Mouse (Mus musculus) left cerebral cortex, postnatal 10 days (tissue): ENCODE results near the gene Sema4a. TPM values are rescaled to one million over a fixed set of nuclear protein-coding genes. Genes with fewer than 3 reads are reported as not detected.

Experiments used
- DNase-seq, 2 experiments: peaks; one replicate each; pipeline ENCODE4 v3.0.0; 2021 to 2022; ENCODE audit warnings: low spot score in 2 of 2, mixed read lengths in 1 of 2; ENCODE audit errors: extremely low spot score in 1 of 2
- intact Hi-C: fragments of 180-260 bp; cut with DNase I; formaldehyde crosslinking; loops from one replicate; pipeline ENCODE4 v1.15.1; 2025
- total RNA-seq, 2 experiments: library from RNA; stranded (reverse); gene quantifications; 2 replicates each; pipeline ENCODE4 v1.2.3; 2021

Sema4a gene
- total RNA-seq, 2 experiments from 2014 or later: 46.5 to 52.6 TPM

DNA sequence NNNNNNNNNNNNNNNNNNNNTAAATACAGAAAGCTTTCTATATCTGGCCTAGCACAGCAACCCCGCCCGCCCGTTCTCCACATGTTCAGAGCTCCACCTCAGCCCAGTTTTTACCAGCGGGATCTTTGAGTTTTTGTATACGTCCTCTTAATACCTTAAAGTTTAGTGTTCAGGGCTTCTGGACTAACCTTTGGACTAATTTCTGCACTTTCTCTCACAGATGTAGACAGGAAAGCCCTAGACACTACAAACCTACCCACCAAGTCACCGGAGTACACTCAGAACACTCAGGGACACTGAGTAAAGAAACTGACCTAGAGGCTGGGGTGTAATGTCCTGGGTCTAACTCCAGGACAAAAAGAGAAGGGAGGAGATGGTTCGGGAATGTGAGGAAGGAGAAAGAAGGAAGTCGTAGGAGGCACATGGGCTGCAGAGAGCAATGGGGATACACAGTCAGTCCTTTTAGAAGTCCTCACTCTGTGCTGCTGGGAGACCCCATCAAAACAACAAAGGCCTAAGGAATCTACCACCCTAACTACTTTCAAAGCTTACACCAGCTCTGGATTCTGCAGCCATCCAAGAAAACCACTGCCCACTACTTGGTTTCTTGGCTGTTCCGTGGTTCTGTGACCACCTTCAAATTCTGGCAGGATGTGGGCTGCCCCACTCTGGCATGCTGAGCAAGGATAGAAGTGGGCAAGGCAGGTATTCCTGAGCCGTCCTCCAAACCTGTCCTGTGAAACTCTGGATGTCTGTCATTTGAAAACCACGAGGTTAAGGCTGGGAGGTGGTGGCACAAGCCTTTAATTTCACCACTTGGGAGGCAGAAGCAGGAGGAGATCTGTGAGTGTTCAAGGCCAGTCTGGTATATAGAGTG lies 33.0 kb upstream of the Sema4a start:
- DNase-seq: no peak
- intact Hi-C loops: no loop called here

DNA sequence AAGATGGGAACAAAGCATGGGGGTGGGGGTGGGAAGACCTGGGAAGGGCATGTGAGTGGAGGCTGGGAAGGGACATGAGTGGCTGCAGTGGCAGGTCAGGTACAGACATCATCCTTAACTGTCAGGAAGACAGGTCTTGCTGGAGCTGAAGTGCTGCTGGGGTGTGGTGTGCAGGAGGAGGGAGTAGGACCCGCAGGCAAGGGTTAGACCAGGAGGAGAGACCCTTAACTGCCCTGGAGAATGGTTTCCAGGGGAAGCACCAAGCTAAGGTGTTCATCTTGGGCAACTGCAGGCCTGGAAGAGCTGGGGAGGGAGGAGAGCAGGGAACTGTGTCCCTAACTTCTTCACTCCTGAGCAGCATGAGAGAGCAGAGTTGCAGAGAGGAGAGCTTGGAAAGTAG lies 26.4 kb upstream of the Sema4a start:
- intact Hi-C loops: no loop called here

DNA sequence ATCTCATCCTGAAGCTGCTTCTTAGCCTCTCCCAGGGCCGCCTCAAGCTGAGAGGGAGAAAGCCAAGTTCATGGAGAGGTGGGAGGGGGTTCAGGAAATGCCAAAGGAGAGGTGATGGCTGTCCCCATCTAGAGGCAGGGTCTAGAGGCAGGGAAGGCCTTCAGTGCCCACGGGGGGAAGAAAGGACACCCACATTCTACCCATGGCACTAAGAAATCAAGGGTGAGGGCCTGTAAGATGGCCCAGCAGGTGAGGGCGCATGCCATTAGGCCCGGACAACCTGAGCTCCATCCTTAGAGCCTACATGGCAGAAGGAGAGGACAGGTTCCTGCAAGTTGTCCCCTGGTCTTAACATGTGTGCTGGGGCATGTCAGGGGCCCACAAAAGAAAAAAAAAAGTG lies 25.9 kb upstream of the Sema4a start:
- DNase-seq: no peak
- intact Hi-C loops: no loop called here

More for the DNA sequence above, 26.4 kb upstream of the Sema4a start:
- DNase-seq: no peak

DNA sequence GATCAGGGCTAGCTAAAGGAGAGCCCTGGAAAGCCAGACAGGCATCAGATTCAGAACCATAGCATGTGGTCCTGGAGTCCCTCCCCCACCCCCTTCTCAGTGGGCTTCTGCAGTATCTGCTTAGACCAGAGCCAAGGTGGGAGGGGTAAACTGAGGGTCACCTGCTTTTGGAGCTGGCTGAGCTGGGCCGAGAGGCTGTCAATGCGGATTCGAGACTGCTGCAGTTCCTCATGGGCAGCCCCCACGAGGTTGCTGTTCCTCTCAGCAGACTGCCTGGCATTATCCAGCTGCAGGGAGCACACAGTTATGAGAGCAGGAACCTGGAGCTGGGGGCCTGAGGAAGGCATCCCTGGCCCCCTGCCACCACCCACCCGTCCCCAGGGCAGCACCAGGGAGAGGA lies 25.1 kb upstream of the Sema4a start:
- intact Hi-C loops: no loop called here
- no peak for DNase-seq

DNA sequence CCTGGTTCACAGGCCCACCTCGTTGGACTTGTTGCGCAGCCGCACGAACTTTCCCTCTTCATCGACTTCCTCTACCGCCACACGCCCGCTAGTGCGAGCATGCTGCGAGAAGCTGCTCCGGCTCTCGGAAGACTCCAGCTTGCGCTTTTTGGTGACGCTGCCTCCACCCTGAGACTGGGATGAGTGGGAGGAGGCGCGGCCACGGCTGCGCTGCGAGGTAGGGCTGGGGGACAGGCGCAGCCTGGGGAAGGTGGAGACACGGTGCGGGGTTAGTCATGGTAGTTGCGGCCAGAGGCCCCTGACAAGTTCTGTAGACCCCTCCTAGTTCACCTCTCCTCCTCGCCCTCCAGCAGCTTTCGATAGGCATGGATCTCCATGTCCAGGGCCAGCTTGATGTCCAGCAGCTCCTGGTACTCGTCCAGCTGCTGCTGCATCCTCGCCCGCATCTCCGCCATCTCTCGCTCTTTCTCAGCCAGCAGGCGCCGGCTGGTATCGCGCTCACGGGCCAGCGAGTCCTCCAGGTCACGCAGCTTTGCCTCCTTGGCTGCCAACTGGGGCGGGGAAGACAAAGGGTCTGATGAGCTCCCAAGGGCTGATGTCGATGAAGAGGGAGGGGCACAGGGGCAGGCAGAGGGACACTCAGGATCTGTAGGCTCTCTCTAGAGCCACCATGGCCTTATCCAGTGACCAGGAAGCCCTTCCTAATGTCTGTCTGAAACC lies 23.8 kb upstream of the Sema4a start:
- DNase-seq: no peak
- intact Hi-C loops: no loop called here

DNA sequence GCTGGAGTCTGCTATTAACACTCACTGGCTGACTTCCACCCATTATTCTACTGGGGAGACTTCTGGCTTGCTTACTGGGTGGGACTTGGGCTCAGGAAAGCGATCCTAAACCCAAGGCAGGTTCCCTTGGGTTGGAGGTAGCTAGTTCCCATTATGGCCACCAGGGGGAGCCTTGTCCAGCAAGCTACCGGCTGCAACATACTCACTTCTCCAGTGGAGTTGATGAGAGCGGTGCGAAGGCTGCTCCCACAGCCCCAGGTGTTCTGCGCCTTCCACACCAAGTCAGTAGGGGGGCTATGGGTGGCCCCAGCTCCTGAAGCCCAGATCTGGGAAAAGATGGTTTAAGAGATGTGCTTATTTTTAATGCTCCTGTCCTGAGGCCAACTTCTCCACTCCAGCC lies 22.6 kb upstream of the Sema4a start:
- intact Hi-C loops: loop anchor here (2.0 kb wide), 1 partner anchor 39 kb away; no protein-coding TSS in a partner anchor
- DNase-seq: peak in 1 of 2 experiments; percentile 76

DNA sequence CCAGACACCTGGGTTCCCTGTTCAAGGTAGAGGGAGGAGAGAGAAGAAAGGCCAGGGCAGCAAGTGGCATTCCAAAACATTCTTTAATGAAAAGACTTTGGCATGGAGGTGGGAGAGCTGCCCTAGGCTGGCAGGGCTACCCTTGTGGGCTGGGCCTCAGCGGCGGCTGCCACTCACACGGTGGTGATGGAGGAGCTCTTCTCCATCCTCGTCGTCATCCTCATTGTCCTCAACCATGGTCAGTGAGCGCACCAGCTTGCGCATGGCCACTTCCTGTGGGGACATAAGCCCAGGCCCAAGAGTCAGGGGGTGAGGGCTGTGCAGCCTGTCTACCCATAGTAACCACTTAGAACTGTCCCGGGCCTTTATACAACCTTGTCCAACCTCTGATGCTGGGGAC lies 22.2 kb upstream of the Sema4a start:
- intact Hi-C loops: loop anchor here (2.0 kb wide), 1 partner anchor 40 kb away; no protein-coding TSS in a partner anchor
- no peak for DNase-seq

DNA sequence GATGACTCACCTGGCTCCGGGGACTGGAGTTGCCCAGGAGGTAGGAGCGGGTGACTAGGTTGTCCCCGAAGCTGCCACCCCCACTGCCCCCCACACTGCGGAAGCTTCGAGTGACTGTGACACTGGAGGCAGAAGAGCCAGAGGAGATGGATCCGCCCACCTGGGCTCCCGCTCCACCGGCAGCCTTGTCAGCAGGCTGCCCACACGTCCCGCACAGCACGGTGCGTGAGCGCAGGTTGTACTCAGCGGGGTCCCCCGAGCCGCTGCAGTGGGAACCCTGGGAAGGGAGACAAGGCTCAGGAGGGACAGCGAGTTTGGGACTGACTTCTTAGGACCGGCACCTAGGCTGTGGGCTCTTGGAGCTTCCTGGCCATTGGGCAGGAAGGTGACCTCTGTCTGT lies 21.4 kb upstream of the Sema4a start:
- DNase-seq: no peak
- intact Hi-C loops: loop anchor here (2.0 kb wide), 1 partner anchor 40 kb away; no protein-coding TSS in a partner anchor

DNA sequence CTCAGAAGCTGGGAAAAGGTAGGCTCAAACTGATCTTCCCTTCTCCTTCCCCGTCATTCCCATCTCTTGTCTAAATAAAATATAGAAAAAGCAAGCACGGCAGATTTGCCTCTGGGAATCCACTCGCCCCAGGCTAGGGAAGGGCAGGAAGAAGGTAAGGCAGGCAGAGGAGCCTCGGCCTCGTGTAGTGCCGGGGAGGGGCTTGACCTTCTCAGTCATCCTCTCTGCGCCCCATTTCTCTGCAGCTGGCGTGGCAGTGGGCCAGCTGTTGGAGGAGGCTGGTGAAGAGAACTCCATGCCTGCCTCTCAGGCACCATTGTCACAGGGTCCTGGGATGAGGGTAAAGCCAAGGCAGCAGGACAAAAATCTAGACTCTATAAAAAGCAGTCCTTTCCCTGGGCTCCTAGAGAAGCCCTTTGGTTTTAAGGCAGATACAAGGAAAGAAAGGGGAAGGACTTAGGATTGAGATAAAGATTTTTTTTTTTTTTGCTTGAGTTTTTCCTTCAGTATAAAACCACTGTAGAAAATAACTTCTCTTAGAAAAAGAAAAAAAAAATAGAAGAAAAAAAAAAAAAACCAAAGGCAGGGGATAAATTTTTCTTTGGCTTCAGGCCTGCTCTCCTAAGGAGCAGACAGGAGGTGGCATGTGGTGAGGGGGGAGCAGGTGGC lies 20.5 kb upstream of the Sema4a start:
- peak in 1 of 2 experiments; percentile 52 for DNase-seq
- intact Hi-C loops: loop anchor here (2.0 kb wide), 1 partner anchor 41 kb away; no protein-coding TSS in a partner anchor

DNA sequence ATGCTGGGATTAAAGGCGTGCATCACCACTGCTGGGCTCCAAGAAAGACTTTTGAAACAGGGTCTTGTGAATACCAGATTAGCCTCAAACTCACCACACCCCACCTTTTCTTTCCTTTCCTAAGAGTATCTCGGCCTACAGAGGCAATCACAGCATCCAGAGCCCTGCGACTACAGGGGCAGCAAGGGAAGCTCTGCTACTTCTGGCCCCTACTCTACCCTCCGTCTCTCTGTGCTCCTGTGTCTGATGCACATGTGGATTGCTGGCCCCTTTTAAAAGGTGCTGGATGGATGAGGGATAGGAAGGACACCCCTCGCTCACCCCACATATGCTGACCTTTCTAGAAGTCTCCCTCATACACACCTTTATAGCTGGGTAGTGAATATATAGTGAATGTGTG lies 19.7 kb upstream of the Sema4a start:
- intact Hi-C loops: no loop called here
- DNase-seq: no peak

DNA sequence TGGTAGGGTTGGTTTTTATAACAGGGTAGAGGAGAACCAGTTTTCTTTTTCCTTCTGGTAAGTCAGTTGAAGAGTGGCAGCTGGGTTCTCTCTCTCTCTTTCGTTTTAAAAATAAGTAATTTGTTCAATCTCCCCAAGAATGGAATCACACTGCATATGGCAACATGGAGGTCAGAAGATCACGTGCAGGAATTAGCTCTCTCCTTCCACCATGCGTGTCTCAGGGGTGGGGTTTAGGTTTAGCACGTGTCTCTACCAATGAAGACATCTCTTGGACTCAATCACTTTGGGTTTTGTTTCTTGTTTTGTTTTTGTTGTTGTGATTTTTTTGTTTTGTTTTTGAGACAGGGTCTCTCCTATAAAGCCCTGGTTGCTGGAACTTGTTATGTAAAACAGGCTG lies 18.8 kb upstream of the Sema4a start:
- intact Hi-C loops: no loop called here
- no peak for DNase-seq

DNA sequence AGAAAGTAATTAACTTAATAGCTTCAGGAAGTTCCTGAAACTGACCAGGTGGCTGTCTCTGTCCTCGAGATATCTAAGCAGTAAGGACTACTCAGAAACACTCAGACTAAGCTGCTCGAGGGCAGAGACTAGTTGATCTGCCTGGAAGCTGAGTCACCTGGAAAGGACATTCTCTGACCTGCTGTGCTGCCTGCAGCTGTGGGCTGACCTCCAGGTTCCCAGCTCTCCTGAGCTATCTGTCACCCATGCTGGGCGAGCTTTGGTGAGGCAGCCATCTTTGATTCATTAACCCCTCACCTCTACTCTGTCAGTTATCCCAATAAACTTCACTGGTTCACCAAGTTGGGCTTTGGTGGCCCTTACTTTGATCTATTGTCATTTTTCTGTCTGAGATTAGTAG lies 18.2 kb upstream of the Sema4a start:
- intact Hi-C loops: no loop called here

DNA sequence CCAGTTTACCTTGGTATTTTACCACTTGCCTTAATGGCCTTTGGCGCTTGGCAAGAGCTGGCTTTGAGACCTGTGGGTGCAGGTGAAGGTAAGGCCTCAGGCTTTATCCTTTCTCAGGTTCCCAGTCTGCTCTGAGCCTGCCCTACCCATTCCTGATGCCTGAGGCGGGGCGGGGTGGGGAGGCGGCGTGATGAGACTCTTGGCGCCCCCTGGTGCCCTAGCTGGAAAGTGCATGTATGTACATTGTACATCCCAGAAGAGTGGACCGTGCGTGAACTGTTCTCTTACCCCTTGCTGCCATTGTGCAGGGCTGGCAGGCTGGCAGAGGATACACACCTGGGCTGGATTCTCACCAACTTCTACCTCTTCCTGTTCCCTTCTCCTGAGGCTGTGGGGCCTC lies 16.8 kb upstream of the Sema4a start:
- intact Hi-C loops: no loop called here
- DNase-seq: peak; percentile 56 to 84

More for the DNA sequence above, 18.2 kb upstream of the Sema4a start:
- DNase-seq: no peak

DNA sequence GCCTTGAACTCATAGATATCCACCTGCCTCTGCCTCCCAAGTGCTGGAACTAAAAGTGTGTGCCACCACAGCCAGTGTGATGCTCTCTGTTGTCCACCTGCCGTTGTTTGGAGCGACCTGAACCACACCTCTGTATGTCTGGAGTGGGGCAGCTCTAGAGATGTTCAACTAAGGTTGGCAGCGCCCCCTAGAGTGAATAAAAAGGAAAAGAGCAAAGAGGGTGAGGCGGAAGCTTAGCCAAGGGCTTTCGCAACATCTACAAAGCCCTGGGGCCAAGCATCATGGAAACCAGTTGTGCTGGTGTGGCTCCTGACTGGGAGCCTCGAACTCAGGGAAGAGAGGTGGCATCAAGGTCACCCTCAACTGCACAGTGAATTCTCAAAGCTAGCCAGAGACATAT lies 15.4 kb upstream of the Sema4a start:
- intact Hi-C loops: no loop called here
- no peak for DNase-seq

DNA sequence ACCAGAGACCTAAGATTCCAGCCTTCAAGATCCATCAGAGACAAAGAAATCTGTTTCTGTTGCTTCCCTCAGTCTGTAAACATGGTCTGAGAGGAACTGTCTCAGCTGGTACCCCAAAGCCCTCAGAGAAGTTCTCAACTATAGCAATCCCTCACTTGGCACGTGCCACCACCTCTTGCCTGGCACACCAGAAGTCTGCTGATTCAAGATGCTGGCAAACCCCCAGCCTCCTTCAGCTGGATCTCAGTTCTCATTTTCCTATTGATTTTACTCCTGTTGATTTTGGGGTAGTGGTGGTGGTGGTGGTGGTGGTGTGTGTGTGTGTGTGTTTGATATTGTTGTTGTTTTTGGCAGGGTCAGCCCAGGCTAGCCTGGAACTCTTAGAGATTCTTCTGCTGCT lies 12.6 kb upstream of the Sema4a start:
- intact Hi-C loops: no loop called here

DNA sequence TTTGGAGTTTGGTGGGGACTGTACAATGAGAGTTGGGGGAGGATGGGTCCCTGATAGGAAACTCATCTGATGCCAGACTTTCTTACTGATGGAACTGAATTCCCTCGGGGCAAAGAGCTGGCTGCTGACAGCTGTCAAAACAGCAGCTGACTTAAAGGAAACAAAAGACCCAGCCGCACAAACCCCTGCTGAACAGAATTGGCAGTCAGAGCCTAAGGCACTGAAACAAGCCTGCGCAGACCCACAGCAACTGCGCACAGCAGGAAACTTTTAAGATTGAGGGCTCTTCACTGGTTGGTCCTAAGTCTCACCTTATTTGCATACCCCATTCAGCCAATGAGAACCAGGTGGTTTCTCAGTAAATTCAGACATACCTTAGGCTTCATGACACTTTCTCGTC lies 12.0 kb upstream of the Sema4a start:
- DNase-seq: peak in 1 of 2 experiments; percentile 76
- intact Hi-C loops: no loop called here

More for the DNA sequence above, 12.6 kb upstream of the Sema4a start:
- peak in 1 of 2 experiments; percentile 45 for DNase-seq

DNA sequence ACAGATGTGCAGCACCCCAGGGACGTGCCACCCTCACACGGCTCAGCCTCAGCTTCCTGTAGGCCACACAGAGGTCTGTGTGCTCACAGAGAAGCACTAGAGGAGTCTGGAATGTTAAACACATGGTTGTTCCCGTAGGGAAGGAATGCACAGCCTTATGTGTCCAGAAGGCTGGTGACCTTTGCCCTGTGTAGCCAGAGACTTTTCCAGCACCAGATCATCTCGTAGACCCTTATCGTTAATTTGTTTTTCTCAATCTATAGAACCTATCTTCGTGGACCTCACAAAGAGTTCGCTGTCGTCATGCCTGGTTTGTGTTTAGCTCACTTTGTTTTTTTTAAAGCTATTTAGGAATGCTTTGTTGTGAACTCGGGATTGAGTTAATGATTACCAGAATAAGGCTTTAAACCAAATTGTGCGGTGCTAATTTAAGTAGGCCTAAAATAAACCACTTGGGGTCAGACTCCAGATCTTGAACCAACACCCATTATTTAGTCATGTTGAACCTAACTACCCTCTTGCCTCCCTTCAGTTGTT lies 10.0 kb upstream of the Sema4a start:
- no peak for DNase-seq
- intact Hi-C loops: no loop called here

DNA sequence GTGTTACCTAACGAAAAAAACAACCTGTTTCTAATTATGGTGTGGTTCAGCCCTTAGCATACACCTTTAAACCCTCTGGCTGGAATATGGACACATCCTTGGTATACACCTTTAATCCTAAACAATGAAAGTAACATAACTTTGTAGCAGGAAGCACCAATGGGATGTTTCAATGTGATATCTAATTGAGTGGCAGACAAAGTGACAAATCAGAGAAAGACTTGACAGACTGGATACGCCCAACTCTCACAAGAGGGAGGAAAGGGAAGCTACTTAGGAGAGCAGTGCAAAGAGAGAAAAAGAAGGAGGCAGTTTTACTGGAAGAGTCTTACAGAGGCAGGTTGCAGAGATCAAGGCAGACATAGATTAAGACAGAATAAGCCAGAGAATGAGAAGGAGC lies 8.5 kb upstream of the Sema4a start:
- intact Hi-C loops: no loop called here
- DNase-seq: no peak
